Mouse (Mus musculus) cerebellum, adult 11-12 months (tissue): ENCODE measurements around the gene Slc5a9.
A peak's percentile ranks its signal among the peaks of the same experiment; 100 is the strongest.
"Not testable (repeated sequence)": the region's sequence is repeated elsewhere in the genome, so short reads cannot be mapped to it uniquely, and the experiment has no call there.

Source experiments
- DNase-seq: peaks from one replicate; pipeline ENCODE4 v3.0.0; 2022

Slc5a9 gene

GRCm38 (mm10) chr4:111902775-111903174, at the start of gene Slc5a9:
Slc5a9 (minus strand) TSS chr4:111902918.
- DNase-seq: no peak

DNA sequence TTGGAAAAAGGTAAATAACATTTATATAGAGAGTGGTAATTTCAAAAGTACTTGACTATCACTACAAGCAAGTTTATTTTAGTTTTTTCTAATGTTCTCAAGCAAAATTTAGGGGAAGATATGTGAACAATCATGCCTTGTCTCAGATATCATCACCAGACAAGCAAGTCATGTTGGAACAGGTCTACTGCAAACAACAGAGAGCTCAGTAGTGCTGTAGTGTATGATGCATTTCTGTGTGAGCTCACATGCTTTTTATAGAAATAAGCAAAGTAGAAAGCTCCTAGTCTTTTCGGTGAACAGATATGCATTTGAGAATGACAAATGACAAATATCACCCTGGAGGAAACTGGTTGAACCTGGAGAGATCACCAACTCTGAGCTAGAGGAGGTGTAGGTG, 16.4 kb upstream of the Slc5a9 start, which contains the start of gene Skint8:
TSS of gene Skint8 (plus strand) at position 301 of the 400 bp plus-strand sequence.
- no peak for DNase-seq

- DNase-seq: no peak
These were observed 5.2 kb upstream of the Slc5a9 start for GRCm38 (mm10) chr4:111907926-111908325.

- no peak for DNase-seq
These were observed 1.2 kb downstream of the Slc5a9 start for GRCm38 (mm10) chr4:111901473-111901872.

DNA sequence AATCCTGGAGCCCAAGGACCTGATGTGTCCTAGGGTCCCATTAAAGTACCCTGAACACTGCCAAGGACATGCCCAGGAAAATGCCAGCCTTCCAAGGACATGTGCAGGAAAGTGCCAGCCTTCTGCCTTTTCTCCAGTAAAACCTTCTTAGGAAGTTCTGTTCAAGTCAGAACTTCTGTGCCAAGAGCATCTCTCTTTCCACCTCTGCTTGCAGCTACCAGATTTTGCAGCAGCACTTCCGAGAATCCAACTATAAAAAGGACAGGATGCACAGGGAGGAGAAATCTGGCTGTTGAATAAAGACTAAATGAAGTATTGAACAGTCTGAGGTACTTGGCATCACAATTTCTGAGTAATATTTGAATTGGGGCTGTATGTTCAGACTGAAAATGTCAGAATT, 2.2 kb downstream of the Slc5a9 start:
- DNase-seq: not testable (repeated sequence)

DNA sequence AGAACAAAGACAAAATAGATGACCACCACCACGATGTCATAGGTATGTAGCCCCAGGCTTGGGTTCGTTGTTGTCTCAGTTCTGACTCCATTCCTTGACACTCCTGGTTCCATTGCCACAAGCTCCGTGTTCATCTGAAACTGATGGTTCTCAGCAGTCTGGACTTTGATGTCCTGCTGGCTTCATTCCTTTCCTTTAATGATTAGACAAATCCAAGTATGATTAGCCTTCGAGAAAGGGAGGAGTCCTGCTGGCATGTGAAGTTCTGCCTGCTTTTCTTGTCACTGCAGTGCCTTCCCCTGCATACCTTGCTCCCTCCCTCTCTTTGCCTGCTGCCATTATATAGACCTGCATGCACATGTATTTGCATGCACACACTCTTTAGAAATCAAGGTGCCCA, 4.2 kb downstream of the Slc5a9 start:
- DNase-seq: no peak

DNA sequence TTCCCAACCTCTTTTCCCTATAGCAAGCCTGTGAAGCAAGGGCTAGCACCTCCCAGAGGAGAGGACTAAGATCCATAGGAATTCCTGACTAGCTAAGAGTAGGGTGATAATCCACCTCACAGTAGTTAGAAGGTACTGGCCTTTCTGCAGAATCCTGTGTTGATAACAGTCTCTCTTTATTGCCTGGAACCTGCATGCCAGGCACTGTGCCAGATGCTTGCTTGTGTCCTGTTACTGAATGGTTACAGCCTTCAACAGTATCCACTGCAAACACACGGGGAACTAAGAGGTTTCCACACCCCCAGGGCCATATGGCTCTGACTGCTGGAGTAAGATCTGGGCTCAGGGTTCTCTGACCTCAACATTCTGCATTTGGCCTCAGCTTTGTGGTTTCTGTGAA, 5.0 kb downstream of the Slc5a9 start:
- DNase-seq: no peak

- DNase-seq: no peak
These were observed 10.6 kb downstream of the Slc5a9 start for GRCm38 (mm10) chr4:111892138-111892537.

- DNase-seq: peak; percentile 21
These were observed 16.1 kb downstream of the Slc5a9 start for GRCm38 (mm10) chr4:111886607-111887006.

DNA sequence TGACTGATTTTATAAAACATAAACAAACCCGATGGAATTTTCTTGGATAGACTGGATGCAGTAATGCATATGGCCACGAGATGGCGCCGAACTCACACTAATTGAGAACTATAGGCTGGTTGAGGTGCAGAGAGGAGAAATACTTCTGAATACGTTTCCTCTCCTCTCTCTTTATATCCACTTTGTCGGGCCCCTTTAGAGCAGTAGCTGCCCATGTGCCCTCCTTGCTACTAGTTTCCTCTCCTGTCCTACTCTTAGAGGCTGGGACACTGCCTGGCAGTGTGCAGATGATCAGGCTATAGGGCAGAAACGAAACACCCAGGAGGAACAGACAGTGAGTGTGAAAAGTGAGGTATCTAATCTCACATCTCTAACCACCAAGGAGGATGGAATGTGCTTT, 16.7 kb downstream of the Slc5a9 start:
- no peak for DNase-seq

DNA sequence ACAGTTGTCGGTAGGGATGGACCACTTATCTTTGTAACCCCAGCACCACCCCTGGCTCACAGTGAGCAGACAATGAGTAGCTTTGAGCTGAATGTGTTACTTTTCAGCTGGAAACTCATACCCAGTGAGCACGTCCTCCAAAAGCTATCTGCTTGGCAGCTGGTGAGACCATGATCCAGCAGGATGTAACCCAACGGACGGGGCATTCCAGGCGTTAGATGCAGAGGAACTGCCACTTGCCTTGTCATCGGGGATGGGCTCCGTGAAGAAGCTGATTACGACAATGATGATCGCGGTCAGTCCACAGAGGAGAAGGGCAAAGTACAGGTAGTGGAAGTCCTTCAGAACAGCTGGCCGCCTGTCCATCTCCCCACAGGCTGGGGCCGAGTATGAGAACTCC, 19.2 kb downstream of the Slc5a9 start:
- DNase-seq: no peak

GRCm38 (mm10) chr4:111880112-111880875, 22.4 kb downstream of the Slc5a9 start:
- DNase-seq: no peak

DNA sequence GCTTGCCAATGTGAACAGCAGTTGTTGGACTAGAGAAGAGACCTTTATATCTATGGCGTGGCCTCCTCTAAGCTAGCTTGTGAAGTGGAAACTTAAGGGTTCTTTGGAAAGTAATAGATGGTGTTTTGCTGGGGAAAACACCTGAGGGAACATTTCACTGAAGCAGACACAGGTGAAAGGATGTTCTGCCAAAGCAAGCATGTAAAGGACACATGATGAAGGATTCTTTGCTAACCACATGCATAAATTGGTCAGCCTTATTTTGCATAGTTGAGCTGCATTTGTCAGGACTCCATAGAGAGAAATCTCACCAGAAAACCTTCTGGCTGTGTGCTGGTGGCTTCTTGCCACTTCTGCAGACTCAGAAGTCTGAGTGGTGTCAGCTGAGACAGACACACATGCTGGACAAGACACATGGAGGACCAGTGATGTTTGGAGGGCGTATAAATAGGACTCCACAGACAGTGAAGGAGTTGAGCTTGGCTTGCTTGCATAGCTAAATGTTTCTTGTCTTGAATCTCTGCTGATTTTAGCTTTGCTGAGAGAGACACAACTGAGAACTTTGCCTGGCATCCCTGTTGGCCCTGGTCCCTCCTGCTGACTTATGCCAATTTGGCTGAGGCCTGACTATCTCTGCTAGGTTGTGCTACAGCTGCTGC, 34.8 kb downstream of the Slc5a9 start:
- no peak for DNase-seq

DNA sequence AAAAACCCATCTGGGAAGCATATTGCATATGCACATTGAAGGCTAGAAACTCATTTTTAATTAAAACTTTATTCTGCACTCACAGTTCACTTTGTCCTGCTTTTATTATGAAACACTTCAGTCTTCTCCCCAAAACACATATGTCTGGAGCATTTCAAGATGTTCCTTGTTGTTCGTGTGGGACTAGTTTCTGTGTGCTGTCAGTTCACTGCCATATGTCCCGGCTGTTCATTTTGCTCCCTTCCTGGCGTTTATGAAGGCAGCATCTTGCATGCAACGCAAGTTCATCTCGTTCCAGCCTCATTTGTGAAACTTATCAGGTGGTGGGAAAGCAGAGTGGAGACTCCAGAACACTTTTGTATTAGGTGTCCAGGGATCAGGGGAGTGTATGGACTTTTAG, 36.0 kb downstream of the Slc5a9 start:
- no peak for DNase-seq

DNA sequence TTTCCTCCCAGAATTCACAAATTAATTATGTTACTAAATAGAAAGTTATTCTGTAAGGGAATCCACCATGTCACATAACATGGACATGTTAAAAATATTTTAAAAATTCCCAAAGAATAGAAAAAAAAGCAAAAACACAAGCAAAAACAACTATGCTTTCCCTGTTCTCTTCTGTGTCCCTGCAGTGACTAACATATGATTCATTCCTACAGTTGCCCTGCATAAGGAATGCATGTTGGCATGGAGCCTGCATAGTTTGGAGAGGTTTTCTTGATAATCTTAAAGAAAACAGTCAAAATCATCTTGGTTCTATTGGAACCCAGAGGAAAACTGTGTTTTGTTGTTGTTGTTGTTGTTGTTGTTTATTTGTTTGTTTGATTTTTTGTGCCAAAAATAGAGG, 50.1 kb downstream of the Slc5a9 start:
- DNase-seq: no peak

GRCm38 (mm10) chr4:111838882-111839281, 63.8 kb downstream of the Slc5a9 start:
- DNase-seq: no peak
